Mouse (Mus musculus) midbrain, embryonic 15.5 days (tissue): ENCODE results near the gene Manbal. TPM values are rescaled to one million over a fixed set of nuclear protein-coding genes. Genes with fewer than 3 reads are reported as not detected.

Source experiments
- ATAC-seq: fragments of 200-750 bp; cut with Nextera tagmentation; replicated peaks from 2 replicates; pipeline ENCODE4 v1.8.0; 2017; ENCODE audit warnings: moderate TSS enrichment
- H3K27ac ChIP-seq: fragments of 300-500 bp; sonication (generic); 2 replicates; pipeline ENCODE4 v1.5.1; 2015; ENCODE audit warnings: mild to moderate bottlenecking, inconsistent platforms
- H3K27me3 ChIP-seq: fragments of 300-500 bp; sonication (generic); replicated peaks from 2 replicates; pipeline ENCODE4 v1.6.1; 2015; ENCODE audit warnings: inconsistent platforms
- H3K36me3 ChIP-seq: fragments of 300-500 bp; sonication (generic); replicated peaks from 2 replicates; pipeline ENCODE4 v1.6.1; 2015; ENCODE audit warnings: inconsistent platforms
- H3K4me1 ChIP-seq: fragments of 300-500 bp; sonication (generic); 2 replicates; pipeline ENCODE4 v1.6.1; 2015; ENCODE audit warnings: inconsistent platforms
- H3K4me2 ChIP-seq: fragments of 300-500 bp; sonication (generic); 2 replicates; pipeline ENCODE4 v1.6.1; 2015; ENCODE audit warnings: inconsistent platforms, mild to moderate bottlenecking, moderate library complexity
- H3K4me3 ChIP-seq: fragments of 300-500 bp; sonication (generic); 2 replicates; pipeline ENCODE4 v1.5.1; 2015; ENCODE audit warnings: mild to moderate bottlenecking, inconsistent platforms
- H3K9ac ChIP-seq: fragments of 300-500 bp; sonication (generic); 2 replicates; pipeline ENCODE4 v1.6.1; 2015; ENCODE audit warnings: mild to moderate bottlenecking, inconsistent platforms
- H3K9me3 ChIP-seq: fragments of 300-500 bp; sonication (generic); 2 replicates; pipeline ENCODE4 v1.6.1; 2016; ENCODE audit warnings: inconsistent platforms
- WGBS: fragments of 180-500 bp; shearing (Covaris S2); methylation state at CpG from one replicate; pipeline ENCODE4 v1.1.7; 2015; ENCODE audit warnings: mixed read lengths; 5-methylcytosine and 5-hydroxymethylcytosine counted together
- polyA plus RNA-seq: library from polyadenylated mRNA; unstranded; fragments of >200 nt; fragmentation: Nextera tagmentation; extraction: Ambion mirVana; gene quantifications from 2 replicates; pipeline ENCODE4 v1.2.1, GENCODE M21; 2015

Manbal gene
- polyA plus RNA-seq, 1 experiment from 2014 or later, result 104 TPM

- H3K36me3 ChIP-seq, result no peaks in the 10 kb centered on the region
- peak overlapping the region; percentile 90 for H3K27ac ChIP-seq
- H3K9ac ChIP-seq, result 0 out of 2 replicates have a peak overlapping the region, but pooled peaks have one; percentile 23
- WGBS, result 24% methylated on average over 5 of the region's 5 CpGs
- H3K9me3 ChIP-seq, result no peaks in the 10 kb centered on the region
- H3K4me2 ChIP-seq, result no peak overlapping the region
- no peak for ATAC-seq
- no peaks in the 10 kb centered on the region for H3K27me3 ChIP-seq
- H3K4me3 ChIP-seq, result no peak overlapping the region
- peaks cover 57% of the 10 kb centered on the region for H3K4me1 ChIP-seq
These were observed 25.0 kb upstream of the Manbal start for GRCm38 (mm10) chr2:157342328-157342926.

GRCm38 (mm10) chr2:157343337-157343736 is 24.1 kb upstream of the Manbal start:
- Histone ChIP-seq H3K4me1 (peaks cover 64% of the 10 kb centered on the region), H3K27me3 (no peaks in the 10 kb centered on the region), H3K4me2 (no peak overlapping the region), H3K9me3 (no peaks in the 10 kb centered on the region), H3K4me3 (no peak overlapping the region), H3K27ac (peak overlapping the region; percentile 59), H3K9ac (no peak overlapping the region), H3K36me3 (no peaks in the 10 kb centered on the region)
- ATAC-seq, result no peak
- WGBS, result 63% methylated on average over 6 of the region's 6 CpGs

- H3K27ac ChIP-seq, result peak within 1 kb of the TSS; percentile 91
- ATAC-seq, result peak; percentile 35; the same call in 1 of the 2 replicates
- peak within 1 kb of the TSS; percentile 29 for H3K9ac ChIP-seq
- no peak within 1 kb of the TSS for H3K4me3 ChIP-seq
- H3K4me2 ChIP-seq, result peak within 1 kb of the TSS; percentile 2; the same call in 1 of the 2 replicates
- H3K4me1 ChIP-seq, result peaks cover 50% of the 10 kb centered on the region
- H3K36me3 ChIP-seq, result no peaks in the 10 kb centered on the region
- no peaks in the 10 kb centered on the region for H3K27me3 ChIP-seq
- WGBS, result 34% methylated on average over 26 of the region's 26 CpGs
- H3K9me3 ChIP-seq, result no peaks in the 10 kb centered on the region
These were observed 19.8 kb upstream of the Manbal start, which contains the start of gene Ghrh for GRCm38 (mm10) chr2:157347361-157348159. Gene Ghrh, minus strand, starts transcription at chr2:157347506.

DNA sequence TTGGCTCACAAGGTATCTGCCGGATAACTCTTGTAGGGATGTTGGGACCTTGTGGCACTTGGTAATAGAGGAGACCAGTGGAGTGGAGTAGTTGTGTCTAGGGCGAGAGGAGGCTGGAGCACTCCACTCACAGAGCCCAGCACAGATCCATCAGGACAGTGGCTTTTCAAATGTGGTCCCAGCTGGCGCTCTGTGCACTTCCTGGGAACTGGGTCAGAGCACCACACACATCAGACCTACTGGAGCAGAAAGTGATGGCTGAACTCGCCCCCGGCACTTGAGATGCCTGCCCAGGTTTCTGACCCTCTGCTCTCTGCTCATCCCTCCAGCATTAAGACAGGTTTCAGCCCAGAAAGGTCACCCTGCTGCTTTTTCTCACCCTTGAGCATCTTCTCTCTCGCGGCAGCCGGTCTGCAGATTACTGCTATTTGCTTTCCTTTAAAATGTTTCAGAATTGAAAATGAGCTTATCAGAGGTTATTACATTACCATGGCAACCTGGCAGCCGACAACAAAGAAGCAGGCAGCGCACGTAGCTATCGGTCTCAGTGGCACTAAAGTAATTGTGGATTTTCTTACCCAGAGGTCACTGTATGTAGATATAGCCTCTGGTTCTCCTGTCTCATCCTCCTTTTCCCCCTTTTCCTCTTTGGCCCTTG is 18.1 kb upstream of the Manbal start:
- Histone ChIP-seq H3K9ac (no peak overlapping the region), H3K4me1 (peaks cover 43% of the 10 kb centered on the region), H3K36me3 (no peaks in the 10 kb centered on the region), H3K27ac (peak overlapping the region; percentile 91), H3K9me3 (no peaks in the 10 kb centered on the region), H3K27me3 (no peaks in the 10 kb centered on the region), H3K4me2 (peak overlapping the region; percentile 36), H3K4me3 (no peak overlapping the region)
- 23% methylated on average over 12 of the region's 12 CpGs for WGBS
- ATAC-seq, result peak; percentile 77

DNA sequence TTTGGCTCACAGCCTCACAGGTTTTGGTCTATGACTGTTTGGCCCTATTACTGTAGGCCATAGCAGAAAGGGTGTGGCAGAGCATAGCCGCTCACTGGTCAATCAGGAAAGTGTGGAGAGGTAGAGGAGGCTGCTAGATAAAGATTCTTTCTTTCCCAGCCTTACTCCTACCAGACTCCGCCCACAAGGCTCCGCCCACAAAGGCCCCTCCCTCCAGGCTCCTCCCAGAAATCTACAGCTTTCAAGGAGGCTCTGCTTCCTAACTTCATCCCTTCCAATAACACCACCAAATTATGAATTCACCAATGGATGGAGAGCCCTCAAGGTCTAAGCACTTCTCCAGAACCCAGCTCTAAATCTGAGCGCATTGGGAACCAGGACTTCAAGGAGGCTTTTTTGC is 14.2 kb upstream of the Manbal start:
- Histone ChIP-seq H3K27ac (no peak overlapping the region), H3K9ac (no peak overlapping the region), H3K4me2 (no peak overlapping the region), H3K9me3 (no peaks in the 10 kb centered on the region), H3K4me1 (peaks cover 19% of the 10 kb centered on the region), H3K36me3 (no peaks in the 10 kb centered on the region), H3K4me3 (no peak overlapping the region), H3K27me3 (no peaks in the 10 kb centered on the region)
- no peak for ATAC-seq
- 75% methylated on average over 4 of the region's 4 CpGs for WGBS

- Histone ChIP-seq H3K36me3 (no peaks in the 10 kb centered on the region), H3K4me3 (no peak overlapping the region), H3K9me3 (no peaks in the 10 kb centered on the region), H3K27me3 (no peaks in the 10 kb centered on the region), H3K9ac (no peak overlapping the region), H3K4me2 (no peak overlapping the region), H3K4me1 (peaks cover 11% of the 10 kb centered on the region), H3K27ac (no peak overlapping the region)
- ATAC-seq, result no peak
- WGBS, result 60% methylated on average over 3 of the region's 3 CpGs
These were observed 13.3 kb upstream of the Manbal start for GRCm38 (mm10) chr2:157354106-157354505.

DNA sequence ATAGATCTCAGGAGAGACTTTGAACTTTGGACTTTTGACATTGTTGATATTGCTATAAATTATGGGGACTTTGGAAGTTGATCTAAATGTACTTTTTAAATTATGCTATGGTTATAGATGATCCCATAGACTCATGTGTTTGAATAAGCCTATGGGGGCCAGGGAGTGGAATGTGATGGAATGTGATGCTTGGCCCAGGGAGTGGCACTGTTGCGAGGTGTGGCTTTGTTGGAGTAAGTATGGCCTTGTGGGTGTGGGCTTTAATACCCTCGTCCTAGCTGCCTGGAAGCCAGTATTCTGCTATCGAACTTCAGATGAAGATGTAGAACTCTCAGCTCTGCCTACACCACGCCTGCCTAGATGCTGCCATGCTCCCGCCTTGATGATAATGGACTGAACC is 7.4 kb upstream of the Manbal start:
- Histone ChIP-seq H3K4me1 (no peaks in the 10 kb centered on the region), H3K27ac (no peak overlapping the region), H3K36me3 (no peaks in the 10 kb centered on the region), H3K9ac (no peak overlapping the region), H3K27me3 (no peaks in the 10 kb centered on the region), H3K4me3 (no peak overlapping the region), H3K9me3 (no peaks in the 10 kb centered on the region), H3K4me2 (no peak overlapping the region)
- WGBS, result 83% methylated on average over 5 of the region's 5 CpGs
- ATAC-seq, result no peak

DNA sequence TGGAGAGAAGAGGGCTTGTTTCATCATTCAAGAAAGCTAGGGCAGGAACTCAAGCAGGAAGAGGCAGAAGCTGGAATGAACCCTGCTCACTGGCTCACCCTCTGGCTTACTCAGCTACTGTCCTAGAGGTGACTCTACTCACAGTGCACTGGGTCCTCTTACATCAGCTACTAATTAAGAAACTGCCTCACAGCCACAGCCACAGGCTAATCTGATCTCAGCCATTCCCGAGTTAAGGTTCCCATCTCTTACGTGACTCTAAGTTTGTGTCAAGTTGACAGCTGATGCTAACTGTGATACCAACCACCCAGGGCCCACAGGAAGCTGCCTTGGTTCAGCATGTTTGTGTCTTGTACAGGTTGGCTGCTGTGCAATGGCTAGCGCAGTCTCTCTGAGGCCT is 4.4 kb upstream of the Manbal start:
- 85% methylated on average over 3 of the region's 3 CpGs for WGBS
- H3K27me3 ChIP-seq, result no peaks in the 10 kb centered on the region
- H3K27ac ChIP-seq, result no peak overlapping the region
- no peak overlapping the region for H3K9ac ChIP-seq
- H3K4me2 ChIP-seq, result no peak overlapping the region
- no peaks in the 10 kb centered on the region for H3K9me3 ChIP-seq
- no peak overlapping the region for H3K4me3 ChIP-seq
- no peaks in the 10 kb centered on the region for H3K36me3 ChIP-seq
- ATAC-seq, result no peak
- H3K4me1 ChIP-seq, result peaks cover 8% of the 10 kb centered on the region

DNA sequence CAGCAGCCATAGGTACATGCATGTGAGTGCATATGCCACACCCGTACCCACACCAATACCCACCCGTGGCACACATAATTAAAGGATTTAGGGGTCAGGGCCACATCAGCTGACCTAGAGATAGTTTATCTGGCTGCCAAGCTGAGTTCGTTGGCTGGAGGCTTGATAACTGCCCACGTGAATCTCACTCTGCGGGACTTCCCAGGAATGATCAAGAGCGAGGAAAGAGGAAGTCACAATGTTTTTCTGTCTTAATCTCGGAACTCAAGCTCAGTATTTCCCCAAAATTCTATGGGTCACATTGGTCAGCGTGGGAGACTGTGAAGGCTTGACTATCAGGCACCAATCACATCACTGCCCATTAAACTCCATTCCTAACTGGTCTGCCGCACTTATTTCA is 632 bp upstream of the Manbal start:
- Histone ChIP-seq H3K36me3 (no peaks in the 10 kb centered on the region), H3K4me3 (no peak overlapping the region), H3K4me1 (peaks cover 23% of the 10 kb centered on the region), H3K4me2 (peak overlapping the region; percentile 89), H3K27ac (peak overlapping the region; percentile 87), H3K27me3 (no peaks in the 10 kb centered on the region), H3K9ac (no peak overlapping the region), H3K9me3 (no peaks in the 10 kb centered on the region)
- 85% methylated on average over 9 of the region's 9 CpGs for WGBS
- ATAC-seq, result no peak

- Histone ChIP-seq H3K36me3 (no peaks in the 10 kb centered on the region), H3K9ac (peak overlapping the region; percentile 89), H3K4me3 (peak overlapping the region; percentile 86), H3K27ac (peak overlapping the region; percentile 87), H3K27me3 (no peaks in the 10 kb centered on the region), H3K9me3 (no peaks in the 10 kb centered on the region), H3K4me2 (peak overlapping the region; percentile 89), H3K4me1 (peaks cover 23% of the 10 kb centered on the region)
- WGBS, result 7% methylated on average over 13 of the region's 13 CpGs
- ATAC-seq, result peak; percentile 35
These were observed 597 bp downstream of the Manbal start for GRCm38 (mm10) chr2:157367991-157368390.

DNA sequence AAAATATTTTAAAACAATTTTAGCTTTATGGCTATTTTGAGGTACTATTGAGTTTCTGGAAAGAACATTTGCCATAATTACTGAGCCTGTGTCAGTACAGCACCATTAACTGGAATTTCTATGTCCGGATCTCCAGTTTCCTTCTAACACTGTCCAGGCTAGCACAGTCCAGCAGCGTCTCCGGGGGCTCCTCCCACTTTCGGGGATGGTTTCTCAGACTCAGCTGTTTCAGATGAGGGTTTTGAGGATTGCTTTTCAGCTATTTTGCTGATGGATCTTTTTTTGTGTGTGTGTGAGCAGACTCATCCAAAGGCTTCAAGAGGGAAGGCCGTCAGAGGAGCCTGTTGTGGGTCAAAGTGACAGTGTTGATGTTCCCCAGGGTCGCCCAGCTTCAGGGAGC is 4.3 kb downstream of the Manbal start:
- ATAC-seq, result no peak
- H3K4me2 ChIP-seq, result no peak overlapping the region
- peaks cover 41% of the 10 kb centered on the region for H3K4me1 ChIP-seq
- no peak overlapping the region for H3K9ac ChIP-seq
- H3K4me3 ChIP-seq, result no peak overlapping the region
- H3K27me3 ChIP-seq, result no peaks in the 10 kb centered on the region
- H3K36me3 ChIP-seq, result no peaks in the 10 kb centered on the region
- H3K27ac ChIP-seq, result no peak overlapping the region
- 84% methylated on average over 6 of the region's 6 CpGs for WGBS
- H3K9me3 ChIP-seq, result no peaks in the 10 kb centered on the region

- H3K9me3 ChIP-seq, result no peaks in the 10 kb centered on the region
- no peaks in the 10 kb centered on the region for H3K27me3 ChIP-seq
- no peak overlapping the region for H3K9ac ChIP-seq
- 85% methylated on average over 3 of the region's 3 CpGs for WGBS
- H3K36me3 ChIP-seq, result no peaks in the 10 kb centered on the region
- ATAC-seq, result no peak
- H3K4me3 ChIP-seq, result no peak overlapping the region
- H3K27ac ChIP-seq, result no peak overlapping the region
- no peak overlapping the region for H3K4me2 ChIP-seq
- H3K4me1 ChIP-seq, result peaks cover 27% of the 10 kb centered on the region
These were observed 6.3 kb downstream of the Manbal start for GRCm38 (mm10) chr2:157373681-157374080.
